Mouse (Mus musculus): Measurements from ENCODE around the gene Hmga2.

Hmga2 gene

DNA sequence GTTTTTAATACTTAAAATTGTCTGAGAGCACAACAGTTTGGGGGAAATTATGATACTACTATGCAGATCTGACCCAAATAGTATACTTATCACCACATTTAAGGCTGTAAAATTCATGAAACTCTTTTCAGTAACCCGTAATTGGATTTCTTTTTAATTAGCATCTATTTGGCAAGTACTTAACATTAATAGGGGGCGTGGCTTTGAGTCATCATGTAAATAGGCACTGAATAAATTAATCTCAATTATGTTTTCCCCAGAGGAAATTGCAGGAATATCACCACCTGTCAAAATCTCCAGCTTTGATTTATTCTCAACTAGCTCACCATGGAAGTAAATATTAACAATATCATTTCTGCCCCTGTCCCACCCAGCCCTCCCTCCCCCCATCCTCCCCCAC, 3.7 kb downstream of the Hmga2 start:
- no peak for DNase-seq

- DNase-seq, result no peak
These were observed 11.1 kb downstream of the Hmga2 start for GRCm38 (mm10) chr10:120465121-120465520.

GRCm38 (mm10) chr10:120461769-120462168, 14.5 kb downstream of the Hmga2 start:
- no peak for DNase-seq

- DNase-seq, result no peak
These were observed 15.0 kb downstream of the Hmga2 start for GRCm38 (mm10) chr10:120461301-120461700.

- no peak for DNase-seq
These were observed 17.4 kb downstream of the Hmga2 start for GRCm38 (mm10) chr10:120458866-120459265.

- DNase-seq, result no peak
These were observed 26.5 kb downstream of the Hmga2 start for GRCm38 (mm10) chr10:120449661-120450284.

DNA sequence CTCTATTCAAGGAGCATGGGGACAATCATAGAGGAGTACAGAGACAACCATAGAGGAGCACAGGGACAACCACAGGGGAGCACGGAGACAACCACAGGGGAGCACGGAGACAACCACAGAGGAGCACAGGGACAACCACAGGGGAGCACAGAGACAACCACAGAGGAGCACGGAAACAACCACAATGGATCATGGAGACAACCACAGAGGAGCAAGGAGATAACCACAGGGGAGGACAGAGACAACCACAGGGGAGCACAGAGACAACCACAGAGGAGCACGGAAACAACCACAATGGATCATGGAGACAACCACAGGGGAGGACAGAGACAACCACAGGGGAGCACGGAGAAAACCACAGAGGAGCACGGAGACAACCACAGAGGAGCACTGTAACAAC, 29.5 kb downstream of the Hmga2 start:
- no peak for DNase-seq

- DNase-seq, result no peak
These were observed 30.1 kb downstream of the Hmga2 start for GRCm38 (mm10) chr10:120446206-120446605.

DNA sequence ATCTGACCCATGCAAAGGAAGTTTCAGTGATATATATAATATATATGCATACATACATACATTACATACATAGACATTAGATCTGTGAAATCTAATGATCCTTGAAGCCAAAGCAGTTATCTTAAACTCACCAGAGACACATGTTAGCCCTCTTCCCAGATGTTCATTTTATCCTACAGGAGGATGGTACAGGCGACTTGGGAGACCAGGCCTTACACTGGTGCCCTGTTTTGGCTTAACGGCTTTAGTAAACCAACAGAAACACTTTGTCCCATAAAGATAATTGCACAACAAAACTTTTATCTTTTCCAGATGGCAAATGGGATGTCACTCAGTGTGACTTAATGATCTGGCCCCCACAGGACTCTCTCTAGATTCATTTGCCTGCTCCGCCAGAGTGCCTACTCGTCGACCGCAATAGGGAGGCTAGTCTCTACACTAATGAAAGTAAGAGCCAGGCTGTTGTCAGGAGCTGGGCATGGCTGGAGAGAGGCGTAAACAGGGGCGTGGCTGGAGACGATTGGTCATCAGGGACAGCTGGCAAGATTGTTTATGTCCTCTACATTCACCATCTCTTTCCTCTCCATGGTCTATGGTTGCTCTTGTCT, 31.7 kb downstream of the Hmga2 start:
- DNase-seq, result no peak

GRCm38 (mm10) chr10:120443757-120444311, 32.4 kb downstream of the Hmga2 start:
- DNase-seq, result no peak

DNA sequence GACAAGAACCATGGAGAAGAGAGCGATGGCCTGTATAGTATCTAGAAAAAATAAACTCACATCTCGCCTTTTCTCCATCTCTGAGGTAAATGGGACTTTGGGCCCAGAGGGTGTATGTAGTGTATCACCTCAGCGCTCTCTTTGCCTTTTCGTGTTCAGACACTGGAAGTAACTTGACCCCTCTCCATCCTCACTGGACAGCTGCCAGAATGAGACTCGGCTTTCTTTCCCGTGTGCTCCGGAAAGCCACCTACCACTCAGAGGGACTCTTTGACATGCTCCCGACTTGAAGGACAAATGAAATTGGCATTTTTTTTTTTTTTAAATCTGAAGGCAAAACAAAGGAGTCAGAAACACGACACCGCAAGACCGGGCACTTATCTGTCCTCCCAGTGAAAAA, 35.0 kb downstream of the Hmga2 start:
- no peak for DNase-seq

- no peak for DNase-seq
These were observed 41.8 kb downstream of the Hmga2 start for GRCm38 (mm10) chr10:120434433-120434832.

DNA sequence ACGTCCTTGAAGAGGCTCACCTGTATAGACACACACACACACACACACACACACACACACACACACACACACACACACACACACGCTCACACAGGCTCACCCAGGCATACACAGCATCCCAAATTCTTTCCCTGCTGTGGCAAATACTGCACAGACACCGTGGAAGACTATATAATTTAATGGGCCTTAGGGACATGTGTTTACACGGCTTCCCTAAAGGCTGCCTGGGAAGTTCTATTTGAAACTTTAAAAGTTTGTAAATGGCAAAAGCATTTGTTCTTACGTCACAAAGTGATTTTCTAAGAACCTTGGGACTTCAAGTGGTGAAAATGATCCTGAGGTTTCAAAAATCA, 42.8 kb downstream of the Hmga2 start:
- DNase-seq, result no peak

GRCm38 (mm10) chr10:120432731-120433462, 43.4 kb downstream of the Hmga2 start:
- no peak for DNase-seq

- no peak for DNase-seq
These were observed 44.2 kb downstream of the Hmga2 start for GRCm38 (mm10) chr10:120432081-120432480.

GRCm38 (mm10) chr10:120431435-120431834, 44.8 kb downstream of the Hmga2 start:
- DNase-seq, result no peak

- no peak for DNase-seq
These were observed 45.8 kb downstream of the Hmga2 start for GRCm38 (mm10) chr10:120430422-120430821.

- no peak for DNase-seq
These were observed 46.5 kb downstream of the Hmga2 start for GRCm38 (mm10) chr10:120429758-120430259.

DNA sequence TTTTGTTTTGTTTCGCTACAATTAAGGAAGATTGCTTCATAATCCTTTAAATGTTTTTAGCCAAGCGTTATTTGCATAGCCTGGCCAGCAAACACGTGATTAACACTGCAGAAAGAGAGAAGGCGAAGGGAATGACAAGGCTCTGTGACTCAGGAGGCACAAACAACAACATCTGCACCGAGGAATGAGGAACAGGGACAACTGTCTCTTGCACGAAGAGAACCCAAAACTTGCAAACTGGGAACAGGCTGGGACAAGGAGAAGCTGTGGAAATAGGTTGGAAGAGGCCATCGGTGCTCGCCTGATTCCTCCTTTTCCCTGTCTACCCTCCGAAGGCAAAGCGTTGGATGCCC, 47.1 kb downstream of the Hmga2 start:
- no peak for DNase-seq

GRCm38 (mm10) chr10:120428430-120429198, 47.7 kb downstream of the Hmga2 start:
- peak; percentile 38 to 54 for DNase-seq

DNA sequence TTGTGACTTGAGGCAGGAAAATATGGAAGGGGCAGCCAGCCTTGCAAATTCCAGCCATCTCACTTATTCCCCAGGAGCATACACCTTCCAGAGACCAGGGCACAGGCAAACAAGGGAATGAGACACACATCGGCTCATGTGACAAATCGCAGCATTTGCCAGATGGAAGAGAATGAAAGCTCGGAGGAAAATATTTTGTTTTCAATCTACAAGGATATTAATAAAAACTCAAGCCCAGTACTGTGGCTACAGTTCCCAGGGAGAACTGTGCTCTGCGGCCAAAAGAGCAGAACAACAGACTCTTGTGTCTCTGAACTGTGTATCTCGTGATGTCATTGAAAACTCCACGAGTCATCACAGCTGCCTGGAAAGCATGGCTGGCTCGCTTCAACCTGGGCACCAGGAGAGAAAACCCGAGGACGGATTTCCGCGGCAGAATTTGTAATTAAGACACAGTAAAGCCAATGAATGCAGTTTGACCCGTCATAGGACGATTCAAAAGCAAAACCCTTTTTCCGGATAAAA, 50.1 kb downstream of the Hmga2 start:
- DNase-seq, result no peak

DNA sequence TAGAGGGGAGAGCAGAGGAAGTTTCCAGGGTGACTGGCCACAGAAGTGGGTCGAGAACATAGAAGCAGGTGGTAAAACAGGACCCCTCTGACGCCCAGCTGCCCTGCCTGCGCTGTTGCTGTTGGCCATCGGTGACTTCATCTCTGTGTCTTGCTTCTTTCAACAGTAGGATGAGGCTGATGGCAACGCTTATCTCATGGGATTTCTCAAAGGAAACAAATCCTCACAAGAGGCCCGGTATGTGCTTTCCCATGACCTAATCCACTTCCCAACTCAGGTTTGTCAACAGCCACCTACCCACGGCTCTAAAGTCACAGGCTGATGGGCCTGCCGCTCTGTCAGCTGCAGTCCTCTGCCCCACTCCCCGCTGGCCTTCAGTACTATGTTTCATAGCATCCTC, 52.3 kb downstream of the Hmga2 start:
- no peak for DNase-seq

- no peak for DNase-seq
These were observed 53.0 kb downstream of the Hmga2 start for GRCm38 (mm10) chr10:120423256-120423655.
